Mouse (Mus musculus) heart, embryonic 11.5 days (tissue): Measurements from ENCODE around the gene Sdk1. TPM values are rescaled to one million over a fixed set of nuclear protein-coding genes. Genes with fewer than 3 reads are reported as not detected.
A peak's percentile ranks its signal among the peaks of the same experiment; 100 is the strongest.

Source experiments
- ATAC-seq: fragments of 200-750 bp; cut with Nextera tagmentation; replicated peaks from 2 replicates; pipeline ENCODE4 v1.8.0; 2017; ENCODE audit warnings: moderate library complexity; ENCODE audit not compliant: insufficient number of reproducible peaks, low FRiP score, low TSS enrichment
- H3K27ac ChIP-seq: fragments of 300-500 bp; sonication (generic); 2 replicates; pipeline ENCODE4 v1.5.1; 2014; ENCODE audit warnings: mild to moderate bottlenecking, low read depth, low read length
- H3K27me3 ChIP-seq: fragments of 300-500 bp; sonication (generic); 2 replicates; pipeline ENCODE4 v1.6.1; 2014; ENCODE audit warnings: mild to moderate bottlenecking, low read length, mixed read lengths; ENCODE audit not compliant: control insufficient read depth, insufficient read depth
- H3K36me3 ChIP-seq: fragments of 300-500 bp; sonication (generic); 2 replicates; pipeline ENCODE4 v1.6.1; 2014; ENCODE audit warnings: mild to moderate bottlenecking, low read length, moderate library complexity, mixed read lengths; ENCODE audit not compliant: control insufficient read depth, insufficient read depth
- H3K4me1 ChIP-seq: fragments of 300-500 bp; sonication (generic); 2 replicates; pipeline ENCODE4 v1.6.1; 2014; ENCODE audit warnings: low read length; ENCODE audit not compliant: control insufficient read depth, insufficient read depth
- H3K4me2 ChIP-seq: fragments of 300-500 bp; sonication (generic); 2 replicates; pipeline ENCODE4 v1.6.1; 2014; ENCODE audit warnings: mild to moderate bottlenecking, moderate library complexity
- H3K4me3 ChIP-seq: fragments of 300-500 bp; sonication (generic); 2 replicates; pipeline ENCODE4 v1.5.1; 2014; ENCODE audit warnings: low read depth, low read length
- H3K9ac ChIP-seq: fragments of 300-500 bp; sonication (generic); 2 replicates; pipeline ENCODE4 v1.6.1; 2014; ENCODE audit warnings: mild to moderate bottlenecking, low read depth, low read length, moderate library complexity
- H3K9me3 ChIP-seq: fragments of 300-500 bp; sonication (generic); replicated peaks from 2 replicates; pipeline ENCODE4 v1.6.1; 2016; ENCODE audit warnings: low read length; ENCODE audit not compliant: control insufficient read depth
- WGBS: fragments of 180-500 bp; shearing (Covaris S2); extraction: QIAGEN DNeasy Blood & Tissue Kit; methylation state at CpG from one replicate; pipeline ENCODE4 v1.1.7; 2014; ENCODE audit not compliant: insufficient replicate concordance; 5-methylcytosine and 5-hydroxymethylcytosine counted together
- polyA plus RNA-seq: library from polyadenylated mRNA; unstranded; fragments of >200 nt; fragmentation: Nextera tagmentation; extraction: Ambion mirVana; gene quantifications from 2 replicates; pipeline ENCODE4 v1.2.1, GENCODE M21; 2014

Gene Sdk1
- polyA plus RNA-seq, 1 experiment from 2014 or later: 3.1 TPM

GRCm38 (mm10) chr5:141388451-141388850 is 147.2 kb downstream of the Sdk1 start:
- H3K4me2 ChIP-seq: no peak overlapping the region
- no peaks in the 10 kb centered on the region for H3K36me3 ChIP-seq
- H3K27me3 ChIP-seq: no peaks in the 10 kb centered on the region
- H3K4me1 ChIP-seq: no peaks in the 10 kb centered on the region
- H3K27ac ChIP-seq: no peak overlapping the region
- H3K4me3 ChIP-seq: no peak overlapping the region
- ATAC-seq: no peak
- 67% methylated on average over 2 of the region's 2 CpGs for WGBS
- H3K9me3 ChIP-seq: no peaks in the 10 kb centered on the region
- no peak overlapping the region for H3K9ac ChIP-seq

DNA sequence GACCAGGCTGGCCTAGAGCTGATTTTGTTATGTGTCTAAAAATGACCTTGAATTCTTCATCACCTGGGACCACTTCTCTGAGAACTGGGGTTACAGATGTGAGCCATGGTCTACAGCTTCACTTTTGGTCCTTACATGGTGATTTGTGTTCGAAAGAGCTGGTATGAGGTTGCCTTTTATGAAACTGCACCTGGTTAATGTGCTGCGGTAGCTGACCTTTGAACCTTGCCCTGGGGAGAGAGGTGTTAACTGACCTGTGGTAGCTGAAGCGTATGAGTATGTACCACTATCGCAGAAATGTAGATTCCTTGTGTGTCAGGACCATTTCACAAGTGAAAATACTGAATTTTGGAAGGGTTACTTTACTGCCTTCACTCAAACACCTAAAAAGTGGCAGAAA is 149.3 kb downstream of the Sdk1 start:
- ATAC-seq: no peak
- H3K9ac ChIP-seq: no peak overlapping the region
- 80% methylated on average over 4 of the region's 4 CpGs for WGBS
- H3K27ac ChIP-seq: no peak overlapping the region
- H3K4me3 ChIP-seq: no peak overlapping the region
- no peaks in the 10 kb centered on the region for H3K36me3 ChIP-seq
- no peaks in the 10 kb centered on the region for H3K4me1 ChIP-seq
- no peak overlapping the region for H3K4me2 ChIP-seq
- no peaks in the 10 kb centered on the region for H3K27me3 ChIP-seq
- H3K9me3 ChIP-seq: no peaks in the 10 kb centered on the region

DNA sequence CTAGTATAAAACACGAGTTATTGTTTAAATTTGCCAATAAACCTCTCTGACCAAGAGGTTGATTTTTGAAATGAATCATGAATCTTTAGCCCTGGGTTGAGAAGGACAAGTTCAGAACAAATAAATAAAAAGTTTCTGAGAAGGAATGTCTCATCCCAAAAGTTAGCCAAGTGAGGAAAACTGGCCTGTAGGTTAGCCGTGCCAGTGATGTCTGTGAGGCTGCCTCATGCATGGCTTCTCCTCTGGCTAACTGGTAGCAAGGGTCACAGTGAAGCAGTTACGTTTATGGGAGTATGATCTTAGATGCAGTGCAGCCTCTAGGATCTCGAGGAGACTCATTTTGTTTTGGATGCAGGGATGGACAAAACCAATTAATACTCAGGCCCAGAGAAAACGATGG is 149.9 kb downstream of the Sdk1 start:
- Histone ChIP-seq H3K27ac (no peak overlapping the region), H3K9me3 (no peaks in the 10 kb centered on the region)
- WGBS: 73% methylated on average over 5 of the region's 5 CpGs

DNA sequence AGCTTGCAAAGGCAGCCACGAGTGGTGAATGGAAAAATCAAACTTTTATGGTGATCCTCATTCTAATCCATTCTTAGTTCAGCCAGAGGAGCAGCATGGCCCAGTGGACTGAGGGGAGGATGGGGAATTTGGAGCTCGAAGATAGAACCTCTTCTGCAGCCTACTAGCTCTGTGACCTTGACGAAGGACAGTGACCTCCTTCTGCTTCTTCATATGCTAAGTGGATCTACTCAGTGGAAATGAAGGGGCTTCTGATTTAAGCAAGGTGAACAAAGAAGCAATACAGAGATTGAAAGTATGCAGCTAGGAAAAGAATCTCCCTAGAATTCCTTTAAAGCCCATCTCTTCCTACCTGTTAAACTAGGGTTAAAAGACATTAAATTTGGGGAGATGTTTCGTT is 152.6 kb downstream of the Sdk1 start:
- WGBS: 76% methylated on average over 4 of the region's 4 CpGs
- H3K27me3 ChIP-seq: no peaks in the 10 kb centered on the region

More for the DNA sequence above, 149.9 kb downstream of the Sdk1 start:
- Histone ChIP-seq H3K27me3 (no peaks in the 10 kb centered on the region), H3K4me3 (no peak overlapping the region), H3K36me3 (no peaks in the 10 kb centered on the region), H3K9ac (no peak overlapping the region), H3K4me2 (no peak overlapping the region), H3K4me1 (no peaks in the 10 kb centered on the region)
- ATAC-seq: no peak

GRCm38 (mm10) chr5:141394586-141394985 is 153.3 kb downstream of the Sdk1 start:
- 74% methylated on average over 8 of the region's 8 CpGs for WGBS

More for the DNA sequence above, 152.6 kb downstream of the Sdk1 start:
- Histone ChIP-seq H3K4me3 (no peak overlapping the region), H3K4me1 (no peaks in the 10 kb centered on the region), H3K27ac (no peak overlapping the region), H3K4me2 (no peak overlapping the region), H3K9me3 (no peaks in the 10 kb centered on the region), H3K9ac (no peak overlapping the region), H3K36me3 (no peaks in the 10 kb centered on the region)
- ATAC-seq: no peak

DNA sequence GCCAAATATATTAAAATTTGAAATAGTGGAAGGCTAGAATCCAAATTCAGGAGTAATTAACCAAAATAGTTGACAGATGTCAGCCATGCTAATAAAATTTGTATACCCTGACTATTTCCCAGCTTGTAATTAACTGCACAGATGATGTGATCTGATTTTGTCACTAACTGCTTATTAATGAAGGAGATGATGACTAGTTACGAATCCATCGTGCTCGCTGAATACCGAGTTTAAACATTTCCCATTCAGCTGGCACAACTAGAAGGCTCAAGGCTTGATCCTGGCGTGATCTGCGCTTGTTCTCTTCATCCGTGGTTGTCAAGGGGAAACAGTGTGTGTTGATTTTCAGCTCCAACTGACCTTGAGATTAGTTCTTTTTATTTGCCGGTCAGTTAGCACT is 162.5 kb downstream of the Sdk1 start:
- no peak for ATAC-seq
- Histone ChIP-seq H3K9me3 (no peaks in the 10 kb centered on the region), H3K36me3 (no peaks in the 10 kb centered on the region), H3K4me3 (no peak overlapping the region), H3K27ac (no peak overlapping the region), H3K9ac (no peak overlapping the region), H3K4me1 (0 out of 2 replicates have a peak, but pooled peaks cover 7% of the 10 kb centered on the region), H3K4me2 (no peak overlapping the region), H3K27me3 (no peaks in the 10 kb centered on the region)
- 84% methylated on average over 8 of the region's 8 CpGs for WGBS

More at GRCm38 (mm10) chr5:141394586-141394985, 153.3 kb downstream of the Sdk1 start:
- Histone ChIP-seq H3K27ac (no peak overlapping the region), H3K4me3 (no peak overlapping the region), H3K27me3 (no peaks in the 10 kb centered on the region), H3K4me2 (no peak overlapping the region), H3K9me3 (no peaks in the 10 kb centered on the region), H3K36me3 (no peaks in the 10 kb centered on the region), H3K9ac (no peak overlapping the region), H3K4me1 (no peaks in the 10 kb centered on the region)
- no peak for ATAC-seq

DNA sequence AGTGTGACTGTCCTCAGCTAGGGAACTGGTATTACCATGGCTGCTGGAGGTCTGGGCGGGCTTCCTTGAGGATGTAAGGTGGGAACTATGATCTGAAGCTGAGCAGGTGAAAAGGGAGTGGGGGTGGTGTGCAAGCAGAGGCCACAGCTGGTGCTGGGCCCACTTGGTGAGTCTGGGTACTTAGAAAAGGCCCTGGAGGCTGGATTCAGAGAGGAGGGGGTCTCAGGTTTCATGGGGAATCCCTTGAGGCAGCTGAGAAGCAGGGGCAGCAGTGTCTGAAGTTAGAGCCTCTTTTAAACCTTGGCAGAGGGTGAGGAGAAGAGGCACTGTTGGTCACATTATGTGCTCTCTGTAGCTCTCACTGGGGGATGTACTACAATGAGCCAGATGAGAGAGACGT is 163.4 kb downstream of the Sdk1 start:
- Histone ChIP-seq H3K4me3 (no peak overlapping the region), H3K9me3 (no peaks in the 10 kb centered on the region), H3K27ac (no peak overlapping the region), H3K9ac (no peak overlapping the region), H3K4me2 (no peak overlapping the region), H3K36me3 (no peaks in the 10 kb centered on the region), H3K4me1 (0 out of 2 replicates have a peak, but pooled peaks cover 7% of the 10 kb centered on the region), H3K27me3 (no peaks in the 10 kb centered on the region)
- 32% methylated on average over 2 of the region's 2 CpGs for WGBS
- ATAC-seq: no peak

GRCm38 (mm10) chr5:141406926-141407325 is 165.6 kb downstream of the Sdk1 start:
- Histone ChIP-seq H3K27ac (no peak overlapping the region), H3K9ac (no peak overlapping the region), H3K4me3 (no peak overlapping the region), H3K27me3 (no peaks in the 10 kb centered on the region), H3K9me3 (no peaks in the 10 kb centered on the region), H3K4me2 (no peak overlapping the region), H3K4me1 (peaks cover 11% of the 10 kb centered on the region; the same call in 1 of the 2 replicates), H3K36me3 (no peaks in the 10 kb centered on the region)
- WGBS: 53% methylated on average over 7 of the region's 7 CpGs
- no peak for ATAC-seq

GRCm38 (mm10) chr5:141413013-141413412 is 171.7 kb downstream of the Sdk1 start:
- H3K4me1 ChIP-seq: peaks cover 36% of the 10 kb centered on the region
- peak overlapping the region; percentile 55 for H3K27ac ChIP-seq
- H3K9me3 ChIP-seq: no peaks in the 10 kb centered on the region
- no peak overlapping the region for H3K4me3 ChIP-seq
- peak overlapping the region; percentile 35; the same call in 1 of the 2 replicates for H3K4me2 ChIP-seq
- WGBS: 31% methylated on average over 11 of the region's 11 CpGs
- H3K27me3 ChIP-seq: no peaks in the 10 kb centered on the region
- ATAC-seq: no peak
- 0 out of 2 replicates have a peak overlapping the region, but pooled peaks have one; percentile 22 for H3K9ac ChIP-seq
- no peaks in the 10 kb centered on the region for H3K36me3 ChIP-seq
